Mouse (Mus musculus): Measurements from ENCODE around the gene Olfr1124. TPM values are rescaled to one million over a fixed set of nuclear protein-coding genes. Genes with fewer than 3 reads are reported as not detected.
A peak's percentile ranks its signal among the peaks of the same experiment; 100 is the strongest.
"Not testable (repeated sequence)": the region's sequence is repeated elsewhere in the genome, so short reads cannot be mapped to it uniquely, and the experiment has no call there.

Gene Olfr1124
- total RNA-seq (2014; rRNA removed) (not detected in 2 replicates), polyA plus RNA-seq (2015; fragmentation: Nextera tagmentation; extraction: Ambion mirVana) (0.08 TPM in 2 replicates)

- Histone ChIP-seq H3K9ac (no peak within 1 kb of the TSS), H3K27me3 (ENCODE audit: insufficient read depth, low read length) (no peaks in the 10 kb centered on the region), H3K9me3 (ENCODE audit: low read length) (no peaks in the 10 kb centered on the region), H3K4me1 (ENCODE audit: insufficient read depth) (no peaks in the 10 kb centered on the region), H3K4me2 (ENCODE audit: low read depth) (no peak within 1 kb of the TSS), H3K27ac (ENCODE audit: low read depth, low read length) (no peak within 1 kb of the TSS), H3K4me3 (ENCODE audit: low read depth, low read length) (no peak within 1 kb of the TSS), H3K36me3 (ENCODE audit: insufficient read depth) (no peaks in the 10 kb centered on the region)
- no peak for DNase-seq
- ATAC-seq: no peak
- TF ChIP-seq CTCF (IDR thresholded peaks at IDR 0.05; ENCODE audit: low read depth): no peak
- WGBS: 94% methylated on average over 1 of the region's 1 CpGs
These were observed at the start of gene Olfr1124 for GRCm38 (mm10) chr2:87429975-87430374. Olfr1124 (plus strand) TSS chr2:87430275.

- ATAC-seq: no peak
- Histone ChIP-seq H3K4me3 (ENCODE audit: low read depth, low read length) (no peak overlapping the region), H3K9ac (no peak overlapping the region), H3K4me1 (ENCODE audit: insufficient read depth) (no peaks in the 10 kb centered on the region), H3K27me3 (ENCODE audit: insufficient read depth, low read length) (no peaks in the 10 kb centered on the region), H3K36me3 (ENCODE audit: insufficient read depth) (no peaks in the 10 kb centered on the region), H3K4me2 (ENCODE audit: low read depth) (no peak overlapping the region), H3K9me3 (ENCODE audit: low read length) (no peaks in the 10 kb centered on the region), H3K27ac (ENCODE audit: low read depth, low read length) (no peak overlapping the region)
- no peak for DNase-seq
- no peak for TF ChIP-seq CTCF (IDR thresholded peaks at IDR 0.05; ENCODE audit: low read depth)
- WGBS: 86% methylated on average over 2 of the region's 2 CpGs
These were observed 46.1 kb upstream of the Olfr1124 start for GRCm38 (mm10) chr2:87383935-87384334.

- no peak within 1 kb of the TSS for H3K9ac ChIP-seq
- H3K4me2 ChIP-seq (ENCODE audit: low read depth): no peak within 1 kb of the TSS
- TF ChIP-seq CTCF (IDR thresholded peaks at IDR 0.05; ENCODE audit: low read depth): no peak
- 86% methylated on average over 2 of the region's 2 CpGs for WGBS
- H3K27ac ChIP-seq (ENCODE audit: low read depth, low read length): no peak within 1 kb of the TSS
- DNase-seq (no peak), ATAC-seq (no peak)
- no peaks in the 10 kb centered on the region for H3K27me3 ChIP-seq (ENCODE audit: insufficient read depth, low read length)
- no peaks in the 10 kb centered on the region for H3K36me3 ChIP-seq (ENCODE audit: insufficient read depth)
- no peaks in the 10 kb centered on the region for H3K4me1 ChIP-seq (ENCODE audit: insufficient read depth)
- H3K9me3 ChIP-seq (ENCODE audit: low read length): no peaks in the 10 kb centered on the region
- no peak within 1 kb of the TSS for H3K4me3 ChIP-seq (ENCODE audit: low read depth, low read length)
These were observed 44.5 kb upstream of the Olfr1124 start, which contains the start of gene Olfr1122 for GRCm38 (mm10) chr2:87385549-87385948. Olfr1122 (plus strand) TSS chr2:87385849.

GRCm38 (mm10) chr2:87393605-87394004 is 36.5 kb upstream of the Olfr1124 start:
- ATAC-seq: peak; percentile 65; the same call in 1 of the 2 replicates
- DNase-seq; H3K36me3 ChIP-seq (ENCODE audit: insufficient read depth); H3K4me3 ChIP-seq (ENCODE audit: low read depth, low read length); H3K9me3 ChIP-seq (ENCODE audit: low read length); H3K4me1 ChIP-seq (ENCODE audit: insufficient read depth); H3K27me3 ChIP-seq (ENCODE audit: insufficient read depth, low read length); H3K9ac ChIP-seq; H3K4me2 ChIP-seq (ENCODE audit: low read depth); H3K27ac ChIP-seq (ENCODE audit: low read depth, low read length): not testable (repeated sequence)
- 92% methylated on average over 5 of the region's 5 CpGs for WGBS

GRCm38 (mm10) chr2:87394686-87395085 is 35.4 kb upstream of the Olfr1124 start:
- not testable (repeated sequence) for H3K4me2 ChIP-seq (ENCODE audit: low read depth); H3K4me3 ChIP-seq (ENCODE audit: low read depth, low read length); H3K9ac ChIP-seq; H3K27ac ChIP-seq (ENCODE audit: low read depth, low read length); ATAC-seq; H3K4me1 ChIP-seq (ENCODE audit: insufficient read depth); H3K27me3 ChIP-seq (ENCODE audit: insufficient read depth, low read length); H3K9me3 ChIP-seq (ENCODE audit: low read length); H3K36me3 ChIP-seq (ENCODE audit: insufficient read depth)
- WGBS: 84% methylated on average over 7 of the region's 7 CpGs
- TF ChIP-seq CTCF (IDR thresholded peaks at IDR 0.05; ENCODE audit: low read depth): peak; percentile 30; the same call in 1 of the 2 replicates
- DNase-seq: peak; percentile 14

GRCm38 (mm10) chr2:87416335-87416734 is 13.7 kb upstream of the Olfr1124 start, which contains the start of gene Olfr1123:
Olfr1123 (plus strand) TSS chr2:87416635.
- H3K9ac ChIP-seq: no peak within 1 kb of the TSS

GRCm38 (mm10) chr2:87437731-87438130 is 7.7 kb downstream of the Olfr1124 start:
- 90% methylated on average over 16 of the region's 16 CpGs for WGBS
- Histone ChIP-seq H3K36me3 (ENCODE audit: insufficient read depth) (no peaks in the 10 kb centered on the region), H3K27me3 (ENCODE audit: insufficient read depth, low read length) (no peaks in the 10 kb centered on the region), H3K9me3 (ENCODE audit: low read length) (no peaks in the 10 kb centered on the region), H3K4me3 (ENCODE audit: low read depth, low read length) (no peak overlapping the region), H3K9ac (no peak overlapping the region), H3K27ac (ENCODE audit: low read depth, low read length) (no peak overlapping the region), H3K4me2 (ENCODE audit: low read depth) (no peak overlapping the region), H3K4me1 (ENCODE audit: insufficient read depth) (no peaks in the 10 kb centered on the region)
- no peak for ATAC-seq
- TF ChIP-seq CTCF (IDR thresholded peaks at IDR 0.05; ENCODE audit: low read depth): no peak
- no peak for DNase-seq

More at GRCm38 (mm10) chr2:87416335-87416734, 13.7 kb upstream of the Olfr1124 start, which contains the start of gene Olfr1123:
- Histone ChIP-seq H3K27me3 (ENCODE audit: insufficient read depth, low read length) (no peaks in the 10 kb centered on the region), H3K4me3 (ENCODE audit: low read depth, low read length) (no peak within 1 kb of the TSS), H3K4me1 (ENCODE audit: insufficient read depth) (no peaks in the 10 kb centered on the region), H3K9me3 (ENCODE audit: low read length) (no peaks in the 10 kb centered on the region), H3K36me3 (ENCODE audit: insufficient read depth) (no peaks in the 10 kb centered on the region), H3K4me2 (ENCODE audit: low read depth) (no peak within 1 kb of the TSS), H3K27ac (ENCODE audit: low read depth, low read length) (no peak within 1 kb of the TSS)
- TF ChIP-seq CTCF (IDR thresholded peaks at IDR 0.05; ENCODE audit: low read depth): no peak
- DNase-seq (no peak), ATAC-seq (no peak)
- 82% methylated on average over 1 of the region's 1 CpGs for WGBS
